Mouse (Mus musculus): ENCODE results near the gene 6030408B16Rik.

DNA sequence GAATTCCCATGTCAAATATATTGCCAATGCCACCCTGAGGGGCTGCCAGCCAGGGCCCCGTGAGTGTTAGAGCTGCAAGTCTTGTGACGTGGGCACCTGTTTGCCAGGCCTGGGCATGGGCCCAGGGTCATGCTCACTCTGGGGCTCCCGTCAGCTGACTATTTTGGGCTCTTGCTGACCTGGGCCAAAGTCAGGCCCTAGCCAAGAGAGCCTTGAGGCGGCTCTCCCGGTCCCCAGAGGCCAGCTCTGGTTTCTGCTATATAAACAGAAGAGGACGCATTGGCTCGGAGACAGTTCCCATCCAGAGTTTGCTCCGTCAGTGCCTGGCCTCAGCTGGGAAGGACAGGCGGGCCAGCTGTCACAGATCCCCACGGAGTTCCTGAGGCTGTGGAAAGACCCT is 32.6 kb upstream of the 6030408B16Rik start:
- TF ChIP-seq POLR2A (IDR thresholded peaks at IDR 0.05; ENCODE audit: insufficient read depth, low read depth, low read length), result no peak
- no peak for TF ChIP-seq CTCF (IDR thresholded peaks at IDR 0.05; ENCODE audit: insufficient read depth, low read depth, low read length)
